Mouse (Mus musculus): ENCODE measurements around the gene Iah1.

Iah1 gene

DNA sequence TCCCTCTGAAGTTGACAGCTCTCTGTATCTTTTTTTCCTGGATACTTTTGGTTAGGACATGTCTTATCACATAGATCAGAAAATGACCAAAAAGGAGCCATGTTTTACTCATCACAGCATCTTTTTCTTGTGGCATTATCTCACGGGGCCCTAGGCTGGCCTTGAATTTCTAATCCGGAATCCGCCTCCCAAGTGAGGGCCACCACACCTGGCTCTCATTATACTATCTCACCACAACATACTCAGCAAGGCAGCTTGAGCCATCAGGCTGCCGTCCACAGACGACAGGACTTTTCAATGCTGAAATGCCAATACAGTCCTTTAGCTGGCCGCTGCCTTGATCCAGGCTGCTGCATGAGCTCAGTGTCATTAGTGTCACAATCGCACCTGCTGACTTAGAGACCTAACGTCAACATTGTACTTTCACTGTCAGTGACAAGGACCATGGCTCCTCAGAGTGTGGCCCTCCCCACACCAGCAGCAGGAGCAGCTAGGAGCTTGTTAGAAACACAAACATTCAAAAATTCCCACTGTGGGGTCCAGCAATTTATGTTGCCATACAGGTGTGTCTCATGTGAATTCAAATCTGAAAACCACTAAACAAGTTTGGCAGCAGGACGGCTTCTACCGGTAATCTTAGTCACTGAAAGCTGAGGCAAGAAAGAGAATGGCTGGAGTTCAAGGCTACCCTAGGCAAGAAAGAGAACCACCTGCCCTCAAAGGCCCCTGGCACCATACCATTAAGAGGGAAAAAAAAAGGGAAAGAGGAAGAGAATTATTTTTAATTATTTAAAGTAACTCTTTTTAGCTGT, 48.6 kb downstream of the Iah1 start:
- Histone ChIP-seq H3K36me3 (ENCODE audit: insufficient read depth, low read length) (peaks cover 20% of the 10 kb centered on the region), H3K9me3 (ENCODE audit: low read length) (no peaks in the 10 kb centered on the region), H3K4me3 (replicated peaks; ENCODE audit: low read length) (no peak overlapping the region), H3K4me1 (replicated peaks; ENCODE audit: low read depth, low read length) (peaks cover 42% of the 10 kb centered on the region), H3K27me3 (ENCODE audit: insufficient read depth, low read length) (no peaks in the 10 kb centered on the region)
- TF ChIP-seq CTCF (conservative IDR thresholded peaks at IDR 0.05; ENCODE audit: low read length) (no peak), NANOG (IDR thresholded peaks at IDR 0.05; ENCODE audit: borderline replicate concordance, low read length) (no peak), POU5F1 (IDR thresholded peaks at IDR 0.05; ENCODE audit: borderline replicate concordance, low read length) (no peak)

DNA sequence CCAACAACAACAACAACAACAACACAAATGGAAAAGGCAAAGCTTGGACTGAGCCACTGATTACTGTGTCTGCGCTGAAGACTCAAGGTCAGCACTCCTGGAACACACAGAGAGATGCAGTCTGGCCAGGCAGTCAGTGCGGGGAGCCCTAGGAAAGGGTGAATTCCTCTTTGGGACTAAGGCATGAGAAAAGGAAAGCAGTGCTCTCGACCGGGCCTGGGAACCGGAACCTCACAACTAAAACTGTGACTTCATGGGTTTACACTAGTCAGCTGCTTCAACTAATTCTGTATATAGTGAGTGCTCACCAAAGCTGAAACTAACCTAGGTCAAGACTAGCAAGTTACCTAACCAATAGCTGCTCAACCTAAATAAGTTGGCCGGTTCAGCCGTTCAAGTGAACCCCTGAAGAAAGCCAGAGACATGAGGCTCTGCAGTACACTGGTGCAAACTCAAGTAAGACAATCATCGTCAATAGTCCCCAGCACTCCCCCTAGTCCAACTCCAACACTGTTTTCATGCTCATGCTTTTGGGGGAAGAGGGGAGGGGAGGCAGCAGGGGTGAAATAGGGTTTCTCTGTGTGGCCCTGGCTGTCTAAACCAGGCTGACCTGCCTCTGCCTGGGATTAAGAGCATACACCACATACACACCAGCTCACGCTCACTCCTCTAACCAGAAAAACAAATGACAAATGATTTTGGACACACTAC, 52.3 kb downstream of the Iah1 start:
- H3K36me3 ChIP-seq (ENCODE audit: insufficient read depth, low read length): peaks cover 15% of the 10 kb centered on the region
- H3K4me1 ChIP-seq (replicated peaks; ENCODE audit: low read depth, low read length): peaks cover 43% of the 10 kb centered on the region
- TF ChIP-seq NANOG (IDR thresholded peaks at IDR 0.05; ENCODE audit: borderline replicate concordance, low read length): no peak
- TF ChIP-seq POU5F1 (IDR thresholded peaks at IDR 0.05; ENCODE audit: borderline replicate concordance, low read length): no peak
- TF ChIP-seq CTCF (conservative IDR thresholded peaks at IDR 0.05; ENCODE audit: low read length): no peak
- no peaks in the 10 kb centered on the region for H3K9me3 ChIP-seq (ENCODE audit: low read length)
- no peaks in the 10 kb centered on the region for H3K27me3 ChIP-seq (ENCODE audit: insufficient read depth, low read length)
- no peak overlapping the region for H3K4me3 ChIP-seq (replicated peaks; ENCODE audit: low read length)

DNA sequence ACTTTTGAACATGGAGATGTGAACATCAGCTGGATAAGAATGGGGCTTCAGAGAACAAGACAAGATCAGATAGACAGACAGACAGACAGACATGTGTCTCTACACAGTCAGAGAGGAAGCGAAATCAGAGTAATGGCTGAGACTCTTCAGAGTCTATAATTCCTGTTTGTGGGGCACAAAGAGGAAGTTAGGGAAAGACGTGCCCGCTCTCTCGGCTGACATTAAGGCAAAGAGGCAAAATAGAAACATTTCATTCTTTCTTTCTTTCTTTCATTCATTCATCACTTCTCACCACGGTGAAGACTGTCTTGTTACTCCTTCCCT, 52.9 kb downstream of the Iah1 start:
- H3K4me1 ChIP-seq (replicated peaks; ENCODE audit: low read depth, low read length): peaks cover 41% of the 10 kb centered on the region
- H3K4me3 ChIP-seq (replicated peaks; ENCODE audit: low read length): no peak overlapping the region
- H3K27me3 ChIP-seq (ENCODE audit: insufficient read depth, low read length): no peaks in the 10 kb centered on the region
- H3K36me3 ChIP-seq (ENCODE audit: insufficient read depth, low read length): peaks cover 15% of the 10 kb centered on the region
- H3K9me3 ChIP-seq (ENCODE audit: low read length): no peaks in the 10 kb centered on the region
- no peak for TF ChIP-seq NANOG (IDR thresholded peaks at IDR 0.05; ENCODE audit: borderline replicate concordance, low read length)
- no peak for TF ChIP-seq POU5F1 (IDR thresholded peaks at IDR 0.05; ENCODE audit: borderline replicate concordance, low read length)
- TF ChIP-seq CTCF (conservative IDR thresholded peaks at IDR 0.05; ENCODE audit: low read length): no peak

DNA sequence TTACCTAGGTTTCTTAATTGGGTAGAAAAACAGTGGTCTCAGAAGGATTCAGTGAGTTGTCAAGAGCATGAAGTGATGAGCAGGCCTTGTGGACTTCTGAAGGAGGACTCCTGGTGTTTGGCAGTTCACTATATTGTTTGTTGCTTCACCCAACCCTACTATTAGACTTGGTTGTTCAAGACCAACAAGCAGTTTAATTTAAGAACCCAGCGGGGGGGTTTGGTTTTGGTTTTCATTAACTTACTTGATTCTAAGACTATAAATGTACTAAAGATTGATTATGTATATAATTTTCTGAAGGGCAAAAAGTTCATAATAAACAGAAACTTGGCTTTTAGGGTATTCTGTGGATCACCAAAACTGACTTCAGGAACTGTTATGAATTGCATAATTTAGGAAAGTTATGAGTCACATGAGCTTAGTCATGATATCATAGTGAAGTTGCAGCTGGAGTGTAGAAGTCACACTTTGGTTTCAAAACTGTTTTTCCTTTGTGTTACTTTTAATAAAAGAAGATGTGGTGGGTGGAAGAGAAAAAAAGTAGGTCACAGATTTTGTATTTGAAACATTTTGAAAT, 53.9 kb downstream of the Iah1 start:
- H3K9me3 ChIP-seq (ENCODE audit: low read length): no peaks in the 10 kb centered on the region
- TF ChIP-seq NANOG (IDR thresholded peaks at IDR 0.05; ENCODE audit: borderline replicate concordance, low read length): no peak
- TF ChIP-seq POU5F1 (IDR thresholded peaks at IDR 0.05; ENCODE audit: borderline replicate concordance, low read length): no peak
- TF ChIP-seq CTCF (conservative IDR thresholded peaks at IDR 0.05; ENCODE audit: low read length): no peak
- peaks cover 38% of the 10 kb centered on the region for H3K4me1 ChIP-seq (replicated peaks; ENCODE audit: low read depth, low read length)
- H3K36me3 ChIP-seq (ENCODE audit: insufficient read depth, low read length): peaks cover 10% of the 10 kb centered on the region
- H3K4me3 ChIP-seq (replicated peaks; ENCODE audit: low read length): no peak overlapping the region
- no peaks in the 10 kb centered on the region for H3K27me3 ChIP-seq (ENCODE audit: insufficient read depth, low read length)

DNA sequence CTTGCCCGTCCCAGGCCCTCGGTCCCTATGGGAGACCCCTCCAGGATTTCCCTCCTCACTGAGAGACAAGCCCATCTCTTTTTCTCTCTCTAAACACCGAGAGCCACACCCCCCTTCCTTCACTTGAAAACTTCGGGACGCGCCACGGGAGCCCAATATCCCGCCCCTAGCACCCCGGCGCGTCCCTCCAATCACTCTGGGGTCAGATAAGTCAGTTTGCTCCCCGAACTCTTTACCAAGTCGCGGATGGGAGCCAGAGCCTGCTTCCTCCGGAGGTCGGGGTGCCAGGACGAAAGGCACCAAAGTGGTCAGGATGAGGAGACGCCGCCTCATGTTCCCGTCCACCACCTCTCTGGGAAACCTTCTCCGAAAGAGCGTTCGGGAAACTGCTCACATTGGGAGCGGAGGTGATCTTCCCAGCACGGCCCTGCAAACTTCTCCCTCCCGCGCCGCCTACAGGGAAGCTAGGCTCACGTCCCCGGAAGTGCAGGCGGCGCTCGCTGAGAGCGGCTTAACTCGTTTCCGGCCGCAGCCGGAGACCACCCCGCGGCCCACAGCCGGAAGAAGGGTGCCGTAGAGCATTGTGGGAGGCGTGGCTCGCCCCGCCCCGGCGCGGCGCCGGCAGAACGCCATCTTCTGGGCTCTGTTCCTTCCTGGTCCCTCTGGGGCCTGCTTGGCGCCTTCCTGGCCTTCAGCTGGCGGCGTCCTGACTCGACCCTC, 57.1 kb downstream of the Iah1 start, which contains the start of gene Adam17:
Gene Adam17, minus strand, starts transcription at position 533 of the 720 bp plus-strand sequence.
- Histone ChIP-seq H3K4me1 (replicated peaks; ENCODE audit: low read depth, low read length) (peaks cover 62% of the 10 kb centered on the region), H3K9me3 (ENCODE audit: low read length) (no peaks in the 10 kb centered on the region), H3K36me3 (ENCODE audit: insufficient read depth, low read length) (0 out of 2 replicates have a peak, but pooled peaks cover 4% of the 10 kb centered on the region), H3K4me3 (replicated peaks; ENCODE audit: low read length) (peak within 1 kb of the TSS; percentile 98), H3K27me3 (ENCODE audit: insufficient read depth, low read length) (no peaks in the 10 kb centered on the region)
- TF ChIP-seq NANOG (IDR thresholded peaks at IDR 0.05; ENCODE audit: borderline replicate concordance, low read length): no peak
